Mouse (Mus musculus) embryonic facial prominence, embryonic 11.5 days (tissue): ENCODE results near the gene Vmn1r204. TPM values are rescaled to one million over a fixed set of nuclear protein-coding genes. Genes with fewer than 3 reads are reported as not detected.
"Not testable (repeated sequence)": the region's sequence is repeated elsewhere in the genome, so short reads cannot be mapped to it uniquely, and the experiment has no call there.

Experiments used
- ATAC-seq: fragments of 200-750 bp; cut with Nextera tagmentation; replicated peaks from 2 replicates; pipeline ENCODE4 v1.8.0; 2017; ENCODE audit warnings: low read depth; ENCODE audit not compliant: insufficient number of reproducible peaks, low FRiP score, low TSS enrichment
- DNase-seq: peaks from one replicate; pipeline ENCODE4 v3.0.0-alpha.2; 2015; ENCODE audit warnings: low spot score
- H3K27ac ChIP-seq: fragments of 300-500 bp; sonication (generic); replicated peaks from 2 replicates; pipeline ENCODE4 v1.5.1; 2014; ENCODE audit warnings: mild to moderate bottlenecking, low read depth, low read length, control low read depth
- H3K27me3 ChIP-seq: fragments of 300-500 bp; sonication (generic); 2 replicates; pipeline ENCODE4 v1.6.1; 2014; ENCODE audit warnings: mild to moderate bottlenecking, low read length, moderate library complexity, mixed read lengths; ENCODE audit not compliant: control insufficient read depth, insufficient read depth
- H3K36me3 ChIP-seq: fragments of 300-500 bp; sonication (generic); replicated peaks from 2 replicates; pipeline ENCODE4 v1.6.1; 2014; ENCODE audit warnings: low read depth, mild to moderate bottlenecking, low read length, moderate library complexity, mixed read lengths; ENCODE audit not compliant: control insufficient read depth, insufficient read depth
- H3K4me1 ChIP-seq: fragments of 300-500 bp; sonication (generic); 2 replicates; pipeline ENCODE4 v1.6.1; 2014; ENCODE audit warnings: low read length, mixed read lengths; ENCODE audit not compliant: control insufficient read depth, insufficient read depth
- H3K4me2 ChIP-seq: fragments of 300-500 bp; sonication (generic); 2 replicates; pipeline ENCODE4 v1.6.1; 2014; ENCODE audit warnings: low read depth, mild to moderate bottlenecking, control low read depth, low read length, moderate library complexity
- H3K4me3 ChIP-seq: fragments of 300-500 bp; sonication (generic); 2 replicates; pipeline ENCODE4 v1.5.1; 2014; ENCODE audit warnings: low read depth, low read length, control low read depth
- H3K9ac ChIP-seq: fragments of 300-500 bp; sonication (generic); replicated peaks from 2 replicates; pipeline ENCODE4 v1.6.1; 2014; ENCODE audit warnings: mild to moderate bottlenecking, control low read depth, low read length
- H3K9me3 ChIP-seq: fragments of 300-500 bp; sonication (generic); replicated peaks from 2 replicates; pipeline ENCODE4 v1.6.1; 2016; ENCODE audit warnings: mild to moderate bottlenecking, low read length, inconsistent platforms, mixed read lengths; ENCODE audit not compliant: control insufficient read depth
- WGBS: fragments of 180-500 bp; shearing (Covaris S2); extraction: QIAGEN DNeasy Blood & Tissue Kit; methylation state at CpG from one replicate; pipeline ENCODE4 v1.1.7; 2014; 5-methylcytosine and 5-hydroxymethylcytosine counted together
- polyA plus RNA-seq: library from polyadenylated mRNA; unstranded; fragments of >200 nt; fragmentation: Nextera tagmentation; extraction: Ambion mirVana; gene quantifications from 2 replicates; pipeline ENCODE4 v1.2.1, GENCODE M21; 2014

The Vmn1r204 gene
- polyA plus RNA-seq = not detected in 2 replicates

- H3K9ac ChIP-seq, H3K4me2 ChIP-seq, H3K4me3 ChIP-seq, H3K27ac ChIP-seq, H3K36me3 ChIP-seq, H3K9me3 ChIP-seq, DNase-seq, ATAC-seq, H3K27me3 ChIP-seq, H3K4me1 ChIP-seq: not testable (repeated sequence)
- WGBS = 67% methylated on average over 1 of the region's 1 CpGs
These were observed at the start of gene Vmn1r204 for GRCm38 (mm10) chr13:22552898-22553297. Vmn1r204 (plus strand) TSS chr13:22553198.

- Histone ChIP-seq H3K9me3 (no peaks in the 10 kb centered on the region), H3K4me3 (no peak within 1 kb of the TSS), H3K27me3 (no peaks in the 10 kb centered on the region), H3K4me1 (no peaks in the 10 kb centered on the region), H3K4me2 (no peak within 1 kb of the TSS), H3K36me3 (no peaks in the 10 kb centered on the region), H3K9ac (no peak within 1 kb of the TSS), H3K27ac (no peak within 1 kb of the TSS)
- no peak for DNase-seq
- no peak for ATAC-seq
These were observed 47.7 kb upstream of the Vmn1r204 start, which contains the start of gene Vmn1r202 for GRCm38 (mm10) chr13:22505281-22505680. Vmn1r202 (minus strand) TSS chr13:22505381.

GRCm38 (mm10) chr13:22517814-22518213 is 35.2 kb upstream of the Vmn1r204 start, which contains the start of gene Vmn1r203:
Vmn1r203 (plus strand) TSS chr13:22518114.
- DNase-seq (no peak), ATAC-seq (no peak)
- no peak within 1 kb of the TSS for H3K27ac ChIP-seq
- no peaks in the 10 kb centered on the region for H3K4me1 ChIP-seq
- H3K9ac ChIP-seq = no peak within 1 kb of the TSS
- no peak within 1 kb of the TSS for H3K4me3 ChIP-seq
- no peaks in the 10 kb centered on the region for H3K9me3 ChIP-seq
- H3K36me3 ChIP-seq = no peaks in the 10 kb centered on the region
- no peaks in the 10 kb centered on the region for H3K27me3 ChIP-seq
- H3K4me2 ChIP-seq = no peak within 1 kb of the TSS

GRCm38 (mm10) chr13:22574911-22575310 is 21.9 kb downstream of the Vmn1r204 start:
- not testable (repeated sequence) for H3K27ac ChIP-seq, H3K4me1 ChIP-seq, H3K36me3 ChIP-seq, ATAC-seq, H3K9me3 ChIP-seq, H3K27me3 ChIP-seq, H3K4me2 ChIP-seq, DNase-seq, H3K4me3 ChIP-seq, H3K9ac ChIP-seq
- 85% methylated on average over 3 of the region's 3 CpGs for WGBS

DNA sequence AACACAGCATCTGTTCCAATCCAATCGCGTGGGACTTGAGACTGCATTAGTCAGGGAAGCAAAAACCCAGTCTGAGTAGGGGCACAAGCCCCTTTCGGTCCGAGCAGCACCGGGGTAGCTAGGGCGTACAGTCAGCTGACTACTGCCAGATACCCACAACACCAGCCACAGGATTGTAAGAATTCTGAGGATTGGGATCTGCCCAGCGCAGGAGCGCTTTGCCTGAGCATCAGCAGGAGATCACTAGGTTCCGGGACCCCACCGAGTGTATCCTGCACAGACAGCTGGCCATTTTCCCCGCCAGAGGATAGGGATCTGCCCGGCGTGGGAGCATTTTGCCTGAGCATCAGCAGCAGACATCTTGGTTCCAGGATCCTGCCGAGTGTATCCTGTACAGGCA is 30.3 kb downstream of the Vmn1r204 start:
- not testable (repeated sequence) for H3K36me3 ChIP-seq, ATAC-seq, H3K27ac ChIP-seq, H3K4me3 ChIP-seq, DNase-seq, H3K9ac ChIP-seq, H3K9me3 ChIP-seq, H3K27me3 ChIP-seq, H3K4me1 ChIP-seq, H3K4me2 ChIP-seq
- 74% methylated on average over 14 of the region's 14 CpGs for WGBS

- no peak within 1 kb of the TSS for H3K9ac ChIP-seq
- no peaks in the 10 kb centered on the region for H3K27me3 ChIP-seq
- no peak within 1 kb of the TSS for H3K4me3 ChIP-seq
- DNase-seq (no peak), ATAC-seq (no peak)
- no peaks in the 10 kb centered on the region for H3K4me1 ChIP-seq
- H3K9me3 ChIP-seq = no peaks in the 10 kb centered on the region
- 83% methylated on average over 3 of the region's 3 CpGs for WGBS
- H3K27ac ChIP-seq = no peak within 1 kb of the TSS
- H3K36me3 ChIP-seq = no peaks in the 10 kb centered on the region
- no peak within 1 kb of the TSS for H3K4me2 ChIP-seq
These were observed 39.9 kb downstream of the Vmn1r204 start, which contains the start of gene Vmn1r205 for GRCm38 (mm10) chr13:22592900-22593299. Vmn1r205 (minus strand) TSS chr13:22593000.

Other genes starting within 250 kb of the Vmn1r204 start
- gene Vmn1r197, start 228.6 kb upstream of the Vmn1r204 start, polyA plus RNA-seq = not detected in 2 replicates
- not detected in 2 replicates for gene Vmn1r198, start 202.8 kb upstream of the Vmn1r204 start, polyA plus RNA-seq
- gene Vmn1r199, start 173.4 kb upstream of the Vmn1r204 start, polyA plus RNA-seq = not detected in 2 replicates
- gene Vmn1r200, start 162.8 kb upstream of the Vmn1r204 start, polyA plus RNA-seq = not detected in 2 replicates
- gene Vmn1r201, start 81.3 kb upstream of the Vmn1r204 start, polyA plus RNA-seq = not detected in 2 replicates
- not detected in 2 replicates for gene Vmn1r202, start 47.8 kb upstream of the Vmn1r204 start, polyA plus RNA-seq
- not detected in 2 replicates for gene Vmn1r203, start 35.1 kb upstream of the Vmn1r204 start, polyA plus RNA-seq
- not detected in 2 replicates for gene Vmn1r205, start 39.8 kb downstream of the Vmn1r204 start, polyA plus RNA-seq
- not detected in 2 replicates for gene Vmn1r206, start 71.1 kb downstream of the Vmn1r204 start, polyA plus RNA-seq
- not detected in 2 replicates for gene Vmn1r207-ps, start 176.4 kb downstream of the Vmn1r204 start, polyA plus RNA-seq
- gene Vmn1r208, start 224.2 kb downstream of the Vmn1r204 start, polyA plus RNA-seq = not detected in 2 replicates